Mouse (Mus musculus): ENCODE results near the gene Col7a1. TPM values are rescaled to one million over a fixed set of nuclear protein-coding genes. Genes with fewer than 3 reads are reported as not detected.

Col7a1 gene
- polyA plus RNA-seq, 1 experiment, result 10.1 TPM

GRCm38 (mm10) chr9:109031686-109032085 lies 78.3 kb downstream of the Col7a1 start:
- Histone ChIP-seq H3K27me3 (ENCODE audit: control insufficient read depth, insufficient read depth, insufficient read length) (no peaks in the 10 kb centered on the region), H3K79me3 (ENCODE audit: low read depth) (no peaks in the 10 kb centered on the region), H3K79me2 (ENCODE audit: control insufficient read depth, insufficient read depth) (no peaks in the 10 kb centered on the region), H3K4me3 (ENCODE audit: insufficient read depth, poor library complexity, severe bottlenecking) (no peak overlapping the region), H3ac (ENCODE audit: control insufficient read depth, insufficient read length, low read depth) (no peak overlapping the region), H3K36me3 (ENCODE audit: control insufficient read depth, insufficient read depth) (peaks cover 5% of the 10 kb centered on the region)
- TF ChIP-seq USF1 (IDR thresholded peaks at IDR 0.05; ENCODE audit: low read depth) (no peak), MYOG (IDR thresholded peaks at IDR 0.05; ENCODE audit: control insufficient read depth, extremely low read depth, insufficient read length) (no peak), MAX (IDR thresholded peaks at IDR 0.05) (no peak), FOSL1 (IDR thresholded peaks at IDR 0.05; ENCODE audit: insufficient read depth, low read length, poor library complexity, severe bottlenecking) (no peak), MYOD1 (IDR thresholded peaks at IDR 0.05; ENCODE audit: control insufficient read depth, insufficient read length, low read depth) (no peak), CTCF (IDR thresholded peaks at IDR 0.05; ENCODE audit: control insufficient read depth, insufficient read depth, insufficient read length) (no peak), CEBPB (IDR thresholded peaks at IDR 0.05; ENCODE audit: low read depth) (no peak)

GRCm38 (mm10) chr9:109032435-109032834 lies 79.0 kb downstream of the Col7a1 start:
- TF ChIP-seq CTCF (IDR thresholded peaks at IDR 0.05; ENCODE audit: control insufficient read depth, insufficient read depth, insufficient read length), result no peak
- TF ChIP-seq MAX (IDR thresholded peaks at IDR 0.05), result no peak
- no peak for TF ChIP-seq USF1 (IDR thresholded peaks at IDR 0.05; ENCODE audit: low read depth)
- no peak for TF ChIP-seq MYOD1 (IDR thresholded peaks at IDR 0.05; ENCODE audit: control insufficient read depth, insufficient read length, low read depth)
- no peak for TF ChIP-seq CEBPB (IDR thresholded peaks at IDR 0.05; ENCODE audit: low read depth)
- no peak for TF ChIP-seq FOSL1 (IDR thresholded peaks at IDR 0.05; ENCODE audit: insufficient read depth, low read length, poor library complexity, severe bottlenecking)
- TF ChIP-seq MYOG (IDR thresholded peaks at IDR 0.05; ENCODE audit: control insufficient read depth, extremely low read depth, insufficient read length), result no peak
- no peak overlapping the region for H3ac ChIP-seq (ENCODE audit: control insufficient read depth, insufficient read length, low read depth)
- H3K79me2 ChIP-seq (ENCODE audit: control insufficient read depth, insufficient read depth), result no peaks in the 10 kb centered on the region
- peaks cover 5% of the 10 kb centered on the region for H3K36me3 ChIP-seq (ENCODE audit: control insufficient read depth, insufficient read depth)
- no peak overlapping the region for H3K4me3 ChIP-seq (ENCODE audit: insufficient read depth, poor library complexity, severe bottlenecking)
- no peaks in the 10 kb centered on the region for H3K79me3 ChIP-seq (ENCODE audit: low read depth)
- H3K27me3 ChIP-seq (ENCODE audit: control insufficient read depth, insufficient read depth, insufficient read length), result no peaks in the 10 kb centered on the region

Small RNAs within 50 kb of the gene (microRNA-seq; reads per million reads assigned to microRNA genes)
- gene Mir711 (ENCODE audit: borderline microRNAs expressed), result not detected

Other genes with a start within 250 kb of the Col7a1 start
- 37.1 TPM for gene Ip6k2, start 169.8 kb upstream of the Col7a1 start, polyA plus RNA-seq (2012; fragmentation: generic; extraction: Trizol)
- 7.5 TPM for gene Nckipsd, start 145.2 kb upstream of the Col7a1 start, polyA plus RNA-seq (2012; fragmentation: generic; extraction: Trizol)
- 0.05 TPM for gene Celsr3, start 127.3 kb upstream of the Col7a1 start, polyA plus RNA-seq (2012; fragmentation: generic; extraction: Trizol)
- gene Slc26a6, start 100.3 kb upstream of the Col7a1 start, polyA plus RNA-seq (2012; fragmentation: generic; extraction: Trizol), result 4.3 TPM
- gene Tmem89, start 39.0 kb upstream of the Col7a1 start, polyA plus RNA-seq (2012; fragmentation: generic; extraction: Trizol), result not detected
- gene Uqcrc1, start 17.0 kb upstream of the Col7a1 start, polyA plus RNA-seq (2012; fragmentation: generic; extraction: Trizol), result 382 TPM
- 0.56 TPM for gene Ucn2, start 32.4 kb downstream of the Col7a1 start, polyA plus RNA-seq (2012; fragmentation: generic; extraction: Trizol)
- gene Pfkfb4, start 38.2 kb downstream of the Col7a1 start, polyA plus RNA-seq (2012; fragmentation: generic; extraction: Trizol), result 6.7 TPM
- gene Shisa5, start 85.0 kb downstream of the Col7a1 start, polyA plus RNA-seq (2012; fragmentation: generic; extraction: Trizol), result 86.4 TPM
- 12.7 TPM for gene Trex1, start 106.1 kb downstream of the Col7a1 start, polyA plus RNA-seq (2012; fragmentation: generic; extraction: Trizol)
- gene Atrip, start 120.5 kb downstream of the Col7a1 start, polyA plus RNA-seq (2012; fragmentation: generic; extraction: Trizol), result 11.4 TPM
- gene Ccdc51, start 128.9 kb downstream of the Col7a1 start, polyA plus RNA-seq (2012; fragmentation: generic; extraction: Trizol), result 12.4 TPM
- 294 TPM for gene Tma7, start 129.0 kb downstream of the Col7a1 start, polyA plus RNA-seq (2012; fragmentation: generic; extraction: Trizol)
- gene Plxnb1, start 141.8 kb downstream of the Col7a1 start, polyA plus RNA-seq (2012; fragmentation: generic; extraction: Trizol), result 9.1 TPM
- gene Fbxw21, start 208.5 kb downstream of the Col7a1 start, polyA plus RNA-seq (2012; fragmentation: generic; extraction: Trizol), result not detected
- not detected for gene Fbxw13, start 242.4 kb downstream of the Col7a1 start, polyA plus RNA-seq (2012; fragmentation: generic; extraction: Trizol)

All from C2C12 (cell line).